Mouse (Mus musculus): ENCODE results near the gene Pitpnm1. TPM values are rescaled to one million over a fixed set of nuclear protein-coding genes. Genes with fewer than 3 reads are reported as not detected.
"Not testable (repeated sequence)": the region's sequence is repeated elsewhere in the genome, so short reads cannot be mapped to it uniquely, and the experiment has no call there.

Gene Pitpnm1
- polyA plus RNA-seq, 1 experiment from 2014 or later, result 9.2 TPM

DNA sequence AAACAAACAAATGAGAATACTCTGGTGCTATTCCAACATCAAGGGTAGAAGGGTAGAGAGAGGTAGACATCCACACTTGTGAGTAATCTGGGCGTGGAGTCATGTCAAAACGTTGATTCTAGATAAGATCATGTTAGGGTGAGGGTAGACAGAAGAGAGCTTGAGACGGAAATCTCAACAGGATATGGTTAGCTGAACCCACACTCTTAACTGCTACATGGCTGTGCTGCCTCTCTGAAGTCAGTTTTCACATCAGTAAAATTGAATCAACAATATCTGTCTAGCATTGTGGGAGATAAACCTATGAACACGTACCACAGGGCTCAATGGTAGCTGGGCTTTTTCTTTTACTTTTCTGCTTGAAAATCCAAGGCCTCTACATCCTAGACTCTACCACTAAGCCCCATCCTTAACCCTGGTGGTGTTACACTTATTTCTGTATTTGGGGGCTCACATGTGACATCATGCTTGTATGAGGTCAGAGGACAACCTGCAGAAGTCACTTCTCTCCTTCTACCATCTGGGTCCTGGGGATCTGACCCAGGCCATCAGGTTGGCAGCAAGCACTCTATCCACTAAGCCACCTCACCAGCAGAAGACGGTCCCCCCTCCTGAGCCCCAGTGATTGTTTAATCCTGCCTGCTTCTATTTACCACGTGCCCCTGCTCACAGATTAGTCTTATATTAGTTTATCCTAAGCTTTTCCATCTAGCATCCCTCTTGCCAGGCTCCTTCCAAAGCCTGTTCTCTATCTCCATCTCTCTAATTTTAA is 20.1 kb downstream of the Pitpnm1 start:
- WGBS, result 86% methylated on average over 6 of the region's 6 CpGs
- Histone ChIP-seq H3K27me3 (ENCODE audit: control insufficient read depth, insufficient read depth, low read length) (no peaks in the 10 kb centered on the region), H3K4me2 (replicated peaks; ENCODE audit: low read depth, low read length) (peak overlapping the region; percentile 49; the same call in 1 of the 2 replicates), H3K36me3 (ENCODE audit: control insufficient read depth, insufficient read depth, low read length) (peaks cover 26% of the 10 kb centered on the region), H3K4me3 (ENCODE audit: low read depth, low read length) (peak overlapping the region; percentile 43; the same call in 1 of the 2 replicates), H3K9me3 (ENCODE audit: control insufficient read depth, low read depth, low read length) (no peaks in the 10 kb centered on the region), H3K4me1 (ENCODE audit: control insufficient read depth, insufficient read depth, low read length) (peaks cover 7% of the 10 kb centered on the region; the same call in 1 of the 2 replicates), H3K27ac (ENCODE audit: low read length) (no peak overlapping the region), H3K9ac (replicated peaks; ENCODE audit: low read depth, low read length) (no peak overlapping the region)
- ATAC-seq (ENCODE audit: insufficient number of reproducible peaks, insufficient read depth, low FRiP score, low read depth), result no peak

DNA sequence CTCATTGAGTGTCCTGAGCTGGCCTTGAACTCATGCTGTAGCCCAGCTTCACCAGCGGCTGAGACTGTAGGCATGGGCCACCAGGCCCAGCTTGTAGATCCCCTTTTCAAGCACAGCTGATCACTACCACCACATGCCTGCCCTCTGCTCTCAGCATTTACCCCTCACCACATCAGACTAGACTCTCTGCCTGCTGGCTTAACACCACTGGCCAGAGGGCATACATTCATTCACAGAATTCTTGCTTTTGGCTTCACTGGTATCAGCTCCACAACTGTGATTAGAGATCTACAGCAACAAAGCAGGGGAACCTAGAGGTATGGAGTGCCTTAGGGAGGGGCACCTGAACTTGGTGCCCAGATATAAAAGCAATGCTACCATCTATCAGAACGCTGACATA is 20.7 kb downstream of the Pitpnm1 start:
- Histone ChIP-seq H3K27ac (ENCODE audit: low read length) (no peak overlapping the region), H3K36me3 (ENCODE audit: control insufficient read depth, insufficient read depth, low read length) (peaks cover 20% of the 10 kb centered on the region), H3K4me3 (ENCODE audit: low read depth, low read length) (peak overlapping the region; percentile 43), H3K9ac (replicated peaks; ENCODE audit: low read depth, low read length) (no peak overlapping the region), H3K4me2 (replicated peaks; ENCODE audit: low read depth, low read length) (peak overlapping the region; percentile 49), H3K9me3 (ENCODE audit: control insufficient read depth, low read depth, low read length) (no peaks in the 10 kb centered on the region), H3K27me3 (ENCODE audit: control insufficient read depth, insufficient read depth, low read length) (no peaks in the 10 kb centered on the region), H3K4me1 (ENCODE audit: control insufficient read depth, insufficient read depth, low read length) (peaks cover 7% of the 10 kb centered on the region; the same call in 1 of the 2 replicates)
- ATAC-seq (ENCODE audit: insufficient number of reproducible peaks, insufficient read depth, low FRiP score, low read depth), result no peak
- 93% methylated on average over 2 of the region's 2 CpGs for WGBS

DNA sequence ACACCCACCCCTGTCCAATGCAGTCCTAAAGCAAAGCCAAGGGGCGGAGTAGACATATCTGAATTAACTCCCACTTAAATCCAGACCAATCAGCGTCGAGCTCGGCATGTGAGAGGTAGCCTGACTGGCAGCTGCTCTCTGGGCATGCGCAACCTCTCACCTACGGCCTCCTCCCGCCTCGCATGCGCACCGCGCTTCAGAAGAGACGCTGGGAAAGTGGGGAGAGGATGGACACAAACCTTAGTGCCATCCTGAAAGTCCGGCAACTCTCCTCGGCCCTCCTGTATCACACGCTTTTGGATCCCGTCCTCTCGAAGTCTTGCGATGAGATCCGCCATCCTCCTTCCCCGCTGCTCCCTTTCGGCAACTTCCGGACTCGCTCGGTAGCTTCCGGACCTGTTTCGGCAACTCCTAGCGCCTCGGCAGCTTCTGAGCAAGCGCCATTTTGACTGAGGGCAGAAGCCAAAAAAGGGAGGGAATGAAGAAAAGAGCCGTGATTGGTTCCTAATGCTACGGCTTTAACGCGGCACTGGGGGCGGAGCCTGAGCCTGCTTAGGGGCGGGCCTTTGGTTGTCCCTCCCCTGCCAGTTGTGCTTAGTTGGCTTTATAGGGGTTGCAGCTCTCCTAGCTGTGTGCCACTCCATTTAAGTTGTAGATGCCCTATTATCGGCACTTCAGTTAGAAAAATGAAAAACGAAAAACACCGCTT is 21.5 kb downstream of the Pitpnm1 start:
- Histone ChIP-seq H3K36me3 (ENCODE audit: control insufficient read depth, insufficient read depth, low read length) (peaks cover 14% of the 10 kb centered on the region), H3K9me3 (ENCODE audit: control insufficient read depth, low read depth, low read length) (no peaks in the 10 kb centered on the region), H3K4me2 (replicated peaks; ENCODE audit: low read depth, low read length) (peak overlapping the region; percentile 49), H3K4me3 (ENCODE audit: low read depth, low read length) (peak overlapping the region; percentile 43), H3K27ac (ENCODE audit: low read length) (peak overlapping the region; percentile 70; the same call in 1 of the 2 replicates), H3K4me1 (ENCODE audit: control insufficient read depth, insufficient read depth, low read length) (peaks cover 7% of the 10 kb centered on the region; the same call in 1 of the 2 replicates), H3K9ac (replicated peaks; ENCODE audit: low read depth, low read length) (peak overlapping the region; percentile 49), H3K27me3 (ENCODE audit: control insufficient read depth, insufficient read depth, low read length) (no peaks in the 10 kb centered on the region)
- WGBS, result 4% methylated on average over 38 of the region's 38 CpGs
- peak; percentile 70 for ATAC-seq (ENCODE audit: insufficient number of reproducible peaks, insufficient read depth, low FRiP score, low read depth)

DNA sequence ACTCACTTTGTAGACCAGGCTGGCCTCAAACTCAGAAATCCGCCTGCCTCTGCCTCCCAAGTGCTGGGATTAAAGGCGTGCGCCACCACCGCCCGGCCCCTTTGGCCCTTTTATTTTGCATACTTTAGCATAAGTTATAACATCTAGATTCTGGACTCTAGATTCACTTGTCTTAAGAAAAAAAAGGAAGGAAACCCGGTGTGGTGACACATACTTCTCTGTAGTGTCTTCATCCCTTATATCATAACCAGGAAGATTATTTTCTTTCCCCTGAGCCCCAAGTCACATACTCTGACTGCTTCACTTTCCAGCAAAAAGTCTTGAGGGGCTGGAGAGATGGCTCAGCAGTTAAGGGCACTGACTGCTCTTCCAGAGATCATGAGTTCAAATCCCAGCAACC is 22.1 kb downstream of the Pitpnm1 start:
- WGBS, result 60% methylated on average over 6 of the region's 6 CpGs
- not testable (repeated sequence) for H3K9me3 ChIP-seq (ENCODE audit: control insufficient read depth, low read depth, low read length); ATAC-seq (ENCODE audit: insufficient number of reproducible peaks, insufficient read depth, low FRiP score, low read depth); H3K9ac ChIP-seq (replicated peaks; ENCODE audit: low read depth, low read length); H3K4me3 ChIP-seq (ENCODE audit: low read depth, low read length); H3K27ac ChIP-seq (ENCODE audit: low read length); H3K27me3 ChIP-seq (ENCODE audit: control insufficient read depth, insufficient read depth, low read length)
- Histone ChIP-seq H3K4me1 (ENCODE audit: control insufficient read depth, insufficient read depth, low read length) (peaks cover 12% of the 10 kb centered on the region), H3K4me2 (replicated peaks; ENCODE audit: low read depth, low read length) (peak overlapping the region; percentile 16; the same call in 1 of the 2 replicates), H3K36me3 (ENCODE audit: control insufficient read depth, insufficient read depth, low read length) (peaks cover 13% of the 10 kb centered on the region)

DNA sequence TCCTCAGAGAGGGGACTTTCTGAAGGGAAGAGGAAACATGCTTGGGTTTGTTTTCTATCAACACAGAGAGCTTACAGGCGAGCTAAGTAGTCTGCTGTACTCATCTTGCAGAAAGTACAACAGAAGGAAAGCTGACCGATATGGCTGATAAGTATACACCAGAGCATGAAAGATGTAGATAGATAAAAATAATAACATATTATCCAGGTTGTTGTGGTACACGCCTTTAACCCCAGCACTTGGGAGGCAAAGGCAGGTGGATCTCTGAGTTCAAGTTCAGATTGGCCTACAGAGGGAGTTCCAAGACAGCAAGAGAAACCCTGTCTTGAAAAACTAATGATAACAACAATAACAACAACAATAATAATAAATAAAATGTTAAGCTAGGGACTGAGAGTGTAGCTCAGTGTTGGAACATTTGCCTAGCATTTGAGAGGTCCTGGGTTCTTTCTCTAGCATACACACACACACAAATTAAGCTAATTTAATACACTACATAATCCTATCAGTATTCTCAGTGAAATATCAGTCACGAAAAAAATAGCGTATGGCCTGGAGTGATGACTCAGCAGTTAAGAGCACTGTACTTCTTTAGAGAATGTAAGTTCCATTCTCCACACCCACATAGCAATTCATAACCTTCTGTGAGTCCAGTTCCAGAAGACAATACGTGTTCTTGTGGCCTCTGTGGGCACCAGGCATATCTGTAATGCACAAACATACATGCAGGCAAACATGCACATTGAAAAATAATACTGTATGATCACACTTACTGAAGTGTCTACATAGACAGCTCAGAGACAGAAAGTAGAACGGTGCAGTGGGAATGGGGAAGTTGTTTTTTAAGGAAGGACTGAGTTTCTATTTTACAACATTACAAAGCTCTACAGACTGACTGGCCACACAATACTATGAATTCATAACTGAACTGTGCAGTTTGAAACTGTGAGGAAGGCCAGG is 22.9 kb downstream of the Pitpnm1 start:
- ATAC-seq (ENCODE audit: insufficient number of reproducible peaks, insufficient read depth, low FRiP score, low read depth), result no peak
- Histone ChIP-seq H3K9me3 (ENCODE audit: control insufficient read depth, low read depth, low read length) (no peaks in the 10 kb centered on the region), H3K9ac (replicated peaks; ENCODE audit: low read depth, low read length) (no peak overlapping the region), H3K4me1 (ENCODE audit: control insufficient read depth, insufficient read depth, low read length) (peaks cover 18% of the 10 kb centered on the region), H3K27me3 (ENCODE audit: control insufficient read depth, insufficient read depth, low read length) (no peaks in the 10 kb centered on the region), H3K27ac (ENCODE audit: low read length) (no peak overlapping the region), H3K4me3 (ENCODE audit: low read depth, low read length) (no peak overlapping the region), H3K36me3 (ENCODE audit: control insufficient read depth, insufficient read depth, low read length) (peaks cover 6% of the 10 kb centered on the region), H3K4me2 (replicated peaks; ENCODE audit: low read depth, low read length) (no peak overlapping the region)
- 82% methylated on average over 7 of the region's 7 CpGs for WGBS

DNA sequence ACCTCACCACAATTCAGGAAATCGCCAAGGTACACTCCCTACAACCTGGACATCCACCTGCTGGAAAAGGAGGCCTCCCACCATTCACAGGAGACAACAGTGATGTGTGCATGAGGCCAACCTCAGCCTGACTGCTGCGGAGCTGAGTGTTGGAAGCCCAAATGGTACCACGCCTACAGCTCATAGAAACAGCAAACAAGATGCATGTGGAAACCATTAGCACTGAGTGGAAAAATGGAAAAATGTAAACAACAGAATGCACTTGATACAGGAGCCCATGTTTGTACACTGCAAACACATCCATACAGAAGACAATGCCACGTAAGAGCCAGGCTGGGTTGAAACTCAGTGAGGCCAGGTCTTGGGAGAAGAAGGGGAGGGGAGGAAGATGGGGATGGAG is 24.6 kb downstream of the Pitpnm1 start:
- Histone ChIP-seq H3K27ac (ENCODE audit: low read length) (no peak overlapping the region), H3K4me2 (replicated peaks; ENCODE audit: low read depth, low read length) (no peak overlapping the region; the same call in 1 of the 2 replicates)

DNA sequence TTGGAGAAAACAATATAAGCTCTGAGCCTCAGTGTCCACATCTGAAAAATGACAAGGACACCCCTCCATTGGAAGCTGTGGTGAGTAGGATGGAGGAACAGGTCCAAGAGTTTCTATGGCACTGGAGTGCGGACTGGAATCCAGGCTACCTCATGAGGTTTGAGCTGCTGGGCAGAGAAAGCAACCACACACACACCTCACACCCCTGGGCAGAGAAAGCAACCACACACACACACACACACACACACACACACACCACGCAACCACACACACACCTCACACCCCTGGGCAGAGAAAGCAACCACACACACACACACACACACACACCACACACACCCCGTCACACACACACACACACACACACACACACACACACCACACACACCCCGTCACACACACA is 25.5 kb downstream of the Pitpnm1 start:
- WGBS, result 16% methylated on average over 4 of the region's 4 CpGs
- peaks cover 11% of the 10 kb centered on the region; the same call in 1 of the 2 replicates for H3K36me3 ChIP-seq (ENCODE audit: control insufficient read depth, insufficient read depth, low read length)
- peaks cover 17% of the 10 kb centered on the region for H3K4me1 ChIP-seq (ENCODE audit: control insufficient read depth, insufficient read depth, low read length)
- 0 out of 2 replicates have a peak overlapping the region, but pooled peaks have one; percentile 39 for H3K27ac ChIP-seq (ENCODE audit: low read length)
- peak overlapping the region; percentile 35 for H3K4me2 ChIP-seq (replicated peaks; ENCODE audit: low read depth, low read length)
- not testable (repeated sequence) for H3K9ac ChIP-seq (replicated peaks; ENCODE audit: low read depth, low read length); H3K27me3 ChIP-seq (ENCODE audit: control insufficient read depth, insufficient read depth, low read length); H3K9me3 ChIP-seq (ENCODE audit: control insufficient read depth, low read depth, low read length)
- peak; percentile 25 for ATAC-seq (ENCODE audit: insufficient number of reproducible peaks, insufficient read depth, low FRiP score, low read depth)
- H3K4me3 ChIP-seq (ENCODE audit: low read depth, low read length), result peak overlapping the region; percentile 80

More for the DNA sequence above, 24.6 kb downstream of the Pitpnm1 start:
- Histone ChIP-seq H3K4me1 (ENCODE audit: control insufficient read depth, insufficient read depth, low read length) (peaks cover 18% of the 10 kb centered on the region), H3K9me3 (ENCODE audit: control insufficient read depth, low read depth, low read length) (no peaks in the 10 kb centered on the region), H3K9ac (replicated peaks; ENCODE audit: low read depth, low read length) (no peak overlapping the region), H3K4me3 (ENCODE audit: low read depth, low read length) (no peak overlapping the region), H3K36me3 (ENCODE audit: control insufficient read depth, insufficient read depth, low read length) (peaks cover 5% of the 10 kb centered on the region; the same call in 1 of the 2 replicates), H3K27me3 (ENCODE audit: control insufficient read depth, insufficient read depth, low read length) (no peaks in the 10 kb centered on the region)
- ATAC-seq (ENCODE audit: insufficient number of reproducible peaks, insufficient read depth, low FRiP score, low read depth), result no peak
- WGBS, result 72% methylated on average over 4 of the region's 4 CpGs
